Mouse (Mus musculus): ENCODE results near the gene Zfp276.

The Zfp276 gene

DNA sequence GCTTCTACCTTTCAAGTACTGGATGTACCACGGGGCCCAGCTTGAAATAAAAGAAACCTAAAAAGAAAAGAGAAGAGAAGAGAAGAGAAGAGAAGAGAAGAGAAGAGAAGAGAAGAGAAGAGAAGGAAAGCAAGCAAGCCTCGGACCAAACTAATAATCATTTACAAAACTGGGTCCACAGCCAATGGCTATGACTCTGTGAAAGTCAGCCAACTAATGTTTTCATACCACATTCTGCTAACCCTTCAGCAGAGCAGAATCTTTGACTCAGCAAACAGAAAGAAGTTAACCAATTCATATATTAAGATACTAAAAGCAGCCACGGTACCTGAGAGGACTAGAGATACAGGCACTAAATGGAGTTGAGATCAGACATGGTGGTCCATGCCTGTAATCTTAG is 38.3 kb downstream of the Zfp276 start:
- no peak for DNase-seq

- DNase-seq, result no peak
Observed at GRCm38 (mm10) chr8:123292785-123293184, 38.8 kb downstream of the Zfp276 start.

- DNase-seq, result no peak
Observed at GRCm38 (mm10) chr8:123298301-123298700, 44.3 kb downstream of the Zfp276 start.

DNA sequence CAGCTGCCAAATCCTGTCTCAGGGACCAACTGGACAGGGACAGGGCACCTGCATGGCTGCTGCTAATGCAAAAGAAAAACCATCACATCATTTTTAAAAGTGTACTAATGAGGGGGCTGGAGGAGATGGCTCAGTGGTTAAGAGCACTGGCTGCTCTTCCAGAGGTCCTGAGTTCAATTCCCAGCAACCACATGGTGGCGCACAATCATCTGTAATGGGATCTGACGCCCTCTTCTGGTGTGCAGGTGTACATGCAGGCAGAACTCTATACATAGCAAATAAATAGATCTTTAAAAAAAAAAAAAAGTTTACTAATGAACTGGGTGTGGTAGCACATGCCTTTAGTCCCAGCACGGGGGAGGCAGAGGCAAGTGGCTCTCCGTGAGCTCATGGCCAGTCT is 54.7 kb downstream of the Zfp276 start:
- DNase-seq, result no peak

- no peak for DNase-seq
Observed at GRCm38 (mm10) chr8:123317781-123318466, 63.9 kb downstream of the Zfp276 start.

GRCm38 (mm10) chr8:123318467-123318911 is 64.5 kb downstream of the Zfp276 start, which contains the start of gene Fanca:
Fanca (minus strand) TSS chr8:123318576.
- DNase-seq, result peak; percentile 96

Measured in thymus, postnatal 25 days (tissue).